Mouse (Mus musculus) erythroblast, embryonic 14.5 days (primary cell): ENCODE data around the gene Gna14.

Experiments used
- GATA1 ChIP-seq: IDR thresholded peaks from 2 replicates; pipeline ENCODE4 v1.6.1; 2012; ENCODE audit warnings: low read length, inconsistent platforms, mixed read lengths
- TAL1 ChIP-seq: IDR thresholded peaks from 3 replicates; pipeline ENCODE4 v1.6.1; 2012; ENCODE audit warnings: low read length, inconsistent platforms, mixed read lengths

- TF ChIP-seq GATA1 (no peak), TAL1 (no peak)
Measured at GRCm38 (mm10) chr19:16437170-16437483, 1.6 kb downstream of the Gna14 start.
